Mouse (Mus musculus) spleen, adult 12 weeks (tissue): ENCODE measurements around the gene Sfxn5.

Source experiments
- DNase-seq: peaks from one replicate; pipeline ENCODE4 v3.0.0; 2022; ENCODE audit warnings: low spot score

Sfxn5 gene

GRCm38 (mm10) chr6:85334251-85334650 lies 1.0 kb upstream of the Sfxn5 start:
- DNase-seq, result no peak

GRCm38 (mm10) chr6:85333732-85334131 lies 510 bp upstream of the Sfxn5 start:
- no peak for DNase-seq

- no peak for DNase-seq
These were observed 747 bp downstream of the Sfxn5 start for GRCm38 (mm10) chr6:85332351-85332999.

- DNase-seq, result no peak
These were observed 1.5 kb downstream of the Sfxn5 start for GRCm38 (mm10) chr6:85331736-85332135.

GRCm38 (mm10) chr6:85331221-85331735 lies 1.9 kb downstream of the Sfxn5 start:
- no peak for DNase-seq

GRCm38 (mm10) chr6:85329666-85330185 lies 3.5 kb downstream of the Sfxn5 start:
- no peak for DNase-seq

GRCm38 (mm10) chr6:85326564-85326963 lies 6.7 kb downstream of the Sfxn5 start:
- DNase-seq, result no peak

GRCm38 (mm10) chr6:85325109-85325508 lies 8.1 kb downstream of the Sfxn5 start:
- no peak for DNase-seq

GRCm38 (mm10) chr6:85320445-85320866 lies 12.8 kb downstream of the Sfxn5 start:
- DNase-seq, result no peak

GRCm38 (mm10) chr6:85316211-85316610 lies 17.0 kb downstream of the Sfxn5 start:
- no peak for DNase-seq

GRCm38 (mm10) chr6:85314064-85314798 lies 19.0 kb downstream of the Sfxn5 start:
- no peak for DNase-seq

GRCm38 (mm10) chr6:85307894-85308293 lies 25.3 kb downstream of the Sfxn5 start:
- no peak for DNase-seq

- DNase-seq, result no peak
These were observed 26.8 kb downstream of the Sfxn5 start for GRCm38 (mm10) chr6:85306375-85306774.

GRCm38 (mm10) chr6:85305826-85306225 lies 27.4 kb downstream of the Sfxn5 start:
- no peak for DNase-seq

GRCm38 (mm10) chr6:85304966-85305365 lies 28.3 kb downstream of the Sfxn5 start:
- DNase-seq, result no peak

- no peak for DNase-seq
These were observed 30.7 kb downstream of the Sfxn5 start for GRCm38 (mm10) chr6:85302326-85303055.

- DNase-seq, result peak; percentile 63
These were observed 37.6 kb downstream of the Sfxn5 start for GRCm38 (mm10) chr6:85295384-85296167.

GRCm38 (mm10) chr6:85294004-85294379 lies 39.2 kb downstream of the Sfxn5 start:
- DNase-seq, result no peak

- DNase-seq, result peak; percentile 24
These were observed 39.8 kb downstream of the Sfxn5 start for GRCm38 (mm10) chr6:85293255-85294003.

- no peak for DNase-seq
These were observed 42.1 kb downstream of the Sfxn5 start for GRCm38 (mm10) chr6:85290869-85291824.
